Mouse (Mus musculus) CD4-positive helper T cell, adult 2 months (primary cell): ENCODE results near the gene Dpp6.

ENCODE experiments used
- DNase-seq: peaks from one replicate; pipeline ENCODE4 v3.0.0-alpha.2; 2012; ENCODE audit warnings: low read depth, missing footprints, low spot score

The Dpp6 gene

DNA sequence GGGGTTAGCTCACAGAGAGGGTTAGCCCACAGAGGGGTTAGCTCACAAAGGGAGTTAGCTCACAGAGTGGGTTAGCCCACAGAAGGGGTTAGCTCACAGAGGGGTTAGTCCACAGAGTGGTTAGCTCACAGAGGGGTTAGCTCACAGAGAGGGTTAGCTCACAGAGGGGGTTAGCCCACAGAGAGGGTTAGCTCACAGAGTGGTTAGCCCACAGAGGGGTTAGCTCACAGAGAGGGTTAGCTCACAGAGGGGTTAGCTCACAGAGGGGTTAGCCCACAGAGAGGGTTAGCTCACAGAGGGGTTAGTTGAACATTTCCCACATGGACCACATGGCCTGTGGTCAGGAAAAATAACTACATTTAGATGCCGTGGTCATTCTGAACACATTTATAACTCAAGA is 927.9 kb downstream of the Dpp6 start:
- DNase-seq = no peak

DNA sequence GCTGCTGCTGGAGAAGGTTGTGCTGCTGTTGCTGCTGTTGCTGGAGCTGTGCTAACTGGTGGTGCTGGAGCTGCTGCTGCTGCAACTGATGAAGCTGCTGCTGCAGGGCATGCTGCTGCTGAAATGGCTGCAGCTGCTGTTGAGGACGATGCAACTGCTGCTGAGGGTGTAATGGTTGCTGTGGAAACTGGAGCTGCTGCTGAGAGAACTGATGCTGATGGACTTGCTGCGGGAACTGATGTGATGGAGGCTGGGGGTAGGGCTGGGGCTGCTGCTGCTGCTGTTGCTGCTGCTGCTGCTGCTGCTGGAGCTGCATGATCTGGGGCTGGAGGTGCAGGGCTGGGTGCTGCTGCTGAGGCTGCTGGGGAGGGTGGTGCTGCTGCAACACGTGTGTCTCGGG is 948.8 kb downstream of the Dpp6 start:
- no peak for DNase-seq

DNA sequence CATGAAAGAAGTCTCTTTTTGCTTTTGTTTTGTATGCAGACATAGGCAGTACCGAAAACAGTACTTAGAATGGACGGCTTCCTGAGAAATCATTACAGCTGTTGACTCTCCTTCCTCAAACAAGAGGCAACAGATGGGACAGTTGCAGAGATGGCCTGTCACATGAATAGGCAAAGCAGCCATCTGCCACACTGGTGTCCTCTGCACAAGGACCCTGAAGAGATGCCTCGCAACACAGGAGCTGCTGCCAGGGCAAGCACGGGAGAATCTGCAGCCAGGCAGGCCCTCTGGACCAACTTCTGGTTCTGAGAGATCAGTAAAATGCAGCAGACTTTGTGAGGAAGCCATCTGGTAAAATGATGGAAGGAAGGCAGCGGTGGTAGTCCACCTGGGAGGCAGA is 950.9 kb downstream of the Dpp6 start:
- no peak for DNase-seq
